Mouse (Mus musculus): ENCODE results near the gene Caprin2. TPM values are rescaled to one million over a fixed set of nuclear protein-coding genes. Genes with fewer than 3 reads are reported as not detected.

Gene Caprin2
- polyA plus RNA-seq (2015; fragmentation: Nextera tagmentation; extraction: Ambion mirVana), result 10.1 and 12.6 TPM in 2 replicates

DNA sequence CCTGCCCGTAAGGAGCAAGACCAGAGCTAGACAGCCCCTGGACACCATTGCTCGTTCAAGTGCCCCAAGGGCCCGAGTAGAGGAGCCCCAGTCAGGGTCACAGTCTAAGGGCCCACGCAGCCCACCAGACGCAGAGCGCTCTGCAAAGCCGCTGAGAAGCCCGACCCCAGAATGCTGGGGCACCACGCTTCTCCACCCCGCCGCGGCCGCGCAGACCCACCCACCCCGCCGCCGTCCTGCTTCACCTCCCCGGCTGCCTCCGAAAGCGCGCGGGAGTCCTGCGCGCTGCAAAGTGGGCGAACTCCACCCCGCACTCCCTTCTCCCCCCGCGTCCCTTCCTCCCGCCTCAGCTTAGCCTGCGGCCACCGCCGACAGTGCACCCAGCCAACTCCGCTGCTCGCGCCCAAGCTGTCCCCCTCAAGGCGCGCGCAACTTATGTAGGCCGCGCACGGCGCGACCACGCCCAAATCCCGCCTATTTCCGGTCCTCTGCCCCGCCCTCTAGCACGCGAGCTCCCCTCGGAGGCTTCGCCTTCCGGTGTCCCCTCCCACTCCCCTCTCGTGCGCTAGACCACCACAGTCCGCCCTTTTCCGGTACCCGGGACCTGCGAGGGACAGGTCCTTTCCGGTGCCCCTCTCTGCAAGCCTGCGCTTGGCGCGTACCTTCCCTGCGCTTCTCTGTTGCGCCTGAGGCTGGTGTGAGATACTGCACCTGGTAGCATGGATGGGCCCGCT lies at the start of gene Caprin2:
Caprin2 (minus strand) TSS at position 465 of the 734 bp plus-strand sequence.
- TF ChIP-seq CTCF (IDR thresholded peaks at IDR 0.05; ENCODE audit: low read depth), result peak; percentile 23; the same call in 1 of the 2 replicates
- WGBS, result under 1% methylated on average over 58 of the region's 65 CpGs
- Histone ChIP-seq H3K4me2 (ENCODE audit: low read length) (peak within 1 kb of the TSS; percentile 83), H3K4me3 (replicated peaks; ENCODE audit: low read depth, low read length) (peak within 1 kb of the TSS; percentile 85), H3K27me3 (ENCODE audit: insufficient read depth, low read length) (no peaks in the 10 kb centered on the region), H3K27ac (peak within 1 kb of the TSS; percentile 84), H3K9ac (ENCODE audit: low read depth, low read length) (peak within 1 kb of the TSS; percentile 69), H3K4me1 (replicated peaks; ENCODE audit: insufficient read depth, low read length) (0 out of 2 replicates have a peak, but pooled peaks cover 6% of the 10 kb centered on the region), H3K36me3 (ENCODE audit: insufficient read depth, low read length) (no peaks in the 10 kb centered on the region), H3K9me3 (replicated peaks; ENCODE audit: low read length) (no peaks in the 10 kb centered on the region)
- DNase-seq (ENCODE audit: low spot score), result peak; percentile 96
- ATAC-seq (replicated peaks; ENCODE audit: low FRiP score, low read depth), result peak; percentile 96

DNA sequence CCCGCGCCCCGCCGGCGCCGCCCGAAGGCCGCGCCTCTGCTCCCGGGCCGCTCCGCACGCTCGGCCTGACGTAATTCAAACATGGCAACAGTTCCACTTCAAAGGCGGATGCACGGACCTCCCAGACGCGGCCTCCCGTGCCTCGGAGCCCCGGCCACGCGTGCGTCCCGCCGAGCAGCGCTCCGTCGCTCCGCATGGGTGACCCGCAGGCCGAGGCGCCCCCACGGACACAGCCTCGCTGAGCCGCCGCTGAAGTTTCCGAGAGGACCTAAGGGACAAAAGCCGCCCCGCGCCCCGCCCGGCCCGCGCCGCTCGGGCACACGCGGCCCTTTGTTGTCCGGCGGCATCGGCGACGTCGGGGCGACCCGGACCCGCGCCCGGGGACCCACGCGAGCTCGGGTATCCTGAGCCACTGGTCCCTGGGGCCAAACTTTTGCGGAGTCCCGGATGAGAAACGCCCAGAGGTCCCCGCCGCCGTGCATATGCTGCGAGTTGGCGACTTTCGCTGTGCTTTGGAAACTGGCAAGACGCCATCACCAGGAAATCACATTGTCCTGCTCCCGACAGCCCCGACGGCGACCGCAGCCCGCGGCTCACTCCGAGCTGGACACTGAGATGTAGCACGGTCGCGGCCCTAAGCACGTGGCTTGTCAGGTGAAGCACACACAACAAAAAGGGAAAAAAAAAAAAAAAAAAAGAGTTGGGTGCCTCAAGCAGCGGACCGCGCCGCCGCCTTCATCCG lies 48.9 kb upstream of the Caprin2 start:
- under 1% methylated on average over 91 of the region's 92 CpGs for WGBS
- ATAC-seq (replicated peaks; ENCODE audit: low FRiP score, low read depth), result peak; percentile 70
- no peak for TF ChIP-seq CTCF (IDR thresholded peaks at IDR 0.05; ENCODE audit: low read depth)
- H3K4me3 ChIP-seq (replicated peaks; ENCODE audit: low read depth, low read length), result peak overlapping the region; percentile 87
- peak; percentile 79 for DNase-seq (ENCODE audit: low spot score)
- H3K27me3 ChIP-seq (ENCODE audit: insufficient read depth, low read length), result no peaks in the 10 kb centered on the region
- no peaks in the 10 kb centered on the region for H3K9me3 ChIP-seq (replicated peaks; ENCODE audit: low read length)
- H3K9ac ChIP-seq (ENCODE audit: low read depth, low read length), result peak overlapping the region; percentile 94
- H3K4me1 ChIP-seq (replicated peaks; ENCODE audit: insufficient read depth, low read length), result 0 out of 2 replicates have a peak, but pooled peaks cover 5% of the 10 kb centered on the region
- no peaks in the 10 kb centered on the region for H3K36me3 ChIP-seq (ENCODE audit: insufficient read depth, low read length)
- peak overlapping the region; percentile 97 for H3K27ac ChIP-seq
- H3K4me2 ChIP-seq (ENCODE audit: low read length), result peak overlapping the region; percentile 94

DNA sequence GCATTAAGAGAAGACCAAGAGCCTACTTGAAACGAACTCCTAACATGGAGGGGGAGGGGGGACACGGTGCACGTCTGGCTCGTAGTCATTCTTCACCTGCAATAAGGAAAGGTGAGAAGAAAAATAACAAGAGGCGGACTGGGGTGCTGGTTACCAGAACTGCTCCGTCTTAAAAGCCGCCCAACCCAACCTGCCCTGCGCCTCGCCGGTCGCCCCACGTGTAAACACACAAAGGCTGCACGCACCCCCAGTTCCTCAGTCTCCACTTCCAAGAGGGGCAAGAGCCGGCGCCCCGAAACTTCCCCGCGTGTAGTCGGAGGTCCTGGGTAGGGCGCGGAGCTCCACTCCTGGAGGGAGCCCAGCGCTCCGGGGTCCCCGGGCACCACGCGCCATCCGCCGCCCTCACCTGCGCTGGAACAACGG lies 48.3 kb upstream of the Caprin2 start:
- Histone ChIP-seq H3K9ac (ENCODE audit: low read depth, low read length) (peak overlapping the region; percentile 94), H3K36me3 (ENCODE audit: insufficient read depth, low read length) (no peaks in the 10 kb centered on the region), H3K4me3 (replicated peaks; ENCODE audit: low read depth, low read length) (peak overlapping the region; percentile 87), H3K4me1 (replicated peaks; ENCODE audit: insufficient read depth, low read length) (0 out of 2 replicates have a peak, but pooled peaks cover 5% of the 10 kb centered on the region), H3K9me3 (replicated peaks; ENCODE audit: low read length) (no peaks in the 10 kb centered on the region), H3K27ac (peak overlapping the region; percentile 97), H3K4me2 (ENCODE audit: low read length) (peak overlapping the region; percentile 94), H3K27me3 (ENCODE audit: insufficient read depth, low read length) (no peaks in the 10 kb centered on the region)
- ATAC-seq (replicated peaks; ENCODE audit: low FRiP score, low read depth) (no peak; the same call in 1 of the 2 replicates), DNase-seq (ENCODE audit: low spot score) (peak; percentile 15)
- TF ChIP-seq CTCF (IDR thresholded peaks at IDR 0.05; ENCODE audit: low read depth), result no peak
- under 1% methylated on average over 30 of the region's 30 CpGs for WGBS

DNA sequence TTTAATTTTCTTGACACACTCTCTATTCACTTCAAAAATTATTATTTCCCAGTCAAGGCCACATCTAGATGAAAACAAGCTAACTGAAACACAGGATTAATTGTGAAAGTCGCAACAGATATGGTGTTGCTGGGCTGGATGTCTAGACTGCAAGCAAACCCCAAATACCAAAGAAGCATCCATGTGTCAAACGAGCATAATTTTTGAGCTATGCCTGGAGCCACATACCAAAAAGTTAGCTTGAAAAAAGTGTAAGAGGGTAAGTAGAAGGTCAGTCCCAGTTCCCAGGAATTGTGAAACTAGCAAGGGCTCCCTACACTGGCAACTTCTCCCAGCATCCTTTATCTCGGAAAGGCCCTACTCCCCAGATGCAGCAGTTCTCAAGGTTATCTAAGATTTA lies 47.7 kb upstream of the Caprin2 start:
- Histone ChIP-seq H3K36me3 (ENCODE audit: insufficient read depth, low read length) (no peaks in the 10 kb centered on the region), H3K27ac (0 out of 2 replicates have a peak overlapping the region, but pooled peaks have one; percentile 97), H3K27me3 (ENCODE audit: insufficient read depth, low read length) (no peaks in the 10 kb centered on the region), H3K4me3 (replicated peaks; ENCODE audit: low read depth, low read length) (peak overlapping the region; percentile 87), H3K4me2 (ENCODE audit: low read length) (peak overlapping the region; percentile 94), H3K9ac (ENCODE audit: low read depth, low read length) (peak overlapping the region; percentile 94), H3K9me3 (replicated peaks; ENCODE audit: low read length) (no peaks in the 10 kb centered on the region), H3K4me1 (replicated peaks; ENCODE audit: insufficient read depth, low read length) (0 out of 2 replicates have a peak, but pooled peaks cover 5% of the 10 kb centered on the region)
- 9% methylated on average over 3 of the region's 3 CpGs for WGBS
- DNase-seq (ENCODE audit: low spot score) (peak; percentile 18), ATAC-seq (replicated peaks; ENCODE audit: low FRiP score, low read depth) (no peak)
- TF ChIP-seq CTCF (IDR thresholded peaks at IDR 0.05; ENCODE audit: low read depth), result no peak

DNA sequence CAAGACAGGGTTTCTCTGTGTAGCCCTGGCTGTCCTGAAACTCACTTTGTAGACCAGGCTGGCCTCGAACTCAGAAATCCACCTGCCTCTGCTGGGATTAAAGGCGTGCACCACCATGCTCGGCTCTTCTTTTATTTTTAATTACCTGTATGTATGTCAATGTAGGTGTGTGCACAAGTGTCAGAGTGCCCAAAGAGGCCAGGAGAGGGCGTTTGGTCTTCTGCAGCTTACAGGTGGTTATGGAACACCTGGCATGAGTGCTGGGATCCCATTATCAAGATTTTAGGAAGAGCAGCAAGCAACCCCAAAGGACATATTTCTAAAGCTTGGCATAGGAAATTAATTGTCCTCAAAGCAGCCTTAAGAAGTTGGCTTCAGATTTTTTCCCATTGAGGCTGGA lies 46.4 kb upstream of the Caprin2 start:
- Histone ChIP-seq H3K27me3 (ENCODE audit: insufficient read depth, low read length) (no peaks in the 10 kb centered on the region), H3K4me3 (replicated peaks; ENCODE audit: low read depth, low read length) (no peak overlapping the region), H3K9me3 (replicated peaks; ENCODE audit: low read length) (no peaks in the 10 kb centered on the region), H3K4me1 (replicated peaks; ENCODE audit: insufficient read depth, low read length) (0 out of 2 replicates have a peak, but pooled peaks cover 5% of the 10 kb centered on the region), H3K36me3 (ENCODE audit: insufficient read depth, low read length) (no peaks in the 10 kb centered on the region), H3K4me2 (ENCODE audit: low read length) (no peak overlapping the region), H3K9ac (ENCODE audit: low read depth, low read length) (no peak overlapping the region), H3K27ac (no peak overlapping the region)
- peak; percentile 18; the same call in 1 of the 2 replicates for TF ChIP-seq CTCF (IDR thresholded peaks at IDR 0.05; ENCODE audit: low read depth)
- 68% methylated on average over 4 of the region's 4 CpGs for WGBS
- no peak for DNase-seq (ENCODE audit: low spot score)
- ATAC-seq (replicated peaks; ENCODE audit: low FRiP score, low read depth), result no peak

DNA sequence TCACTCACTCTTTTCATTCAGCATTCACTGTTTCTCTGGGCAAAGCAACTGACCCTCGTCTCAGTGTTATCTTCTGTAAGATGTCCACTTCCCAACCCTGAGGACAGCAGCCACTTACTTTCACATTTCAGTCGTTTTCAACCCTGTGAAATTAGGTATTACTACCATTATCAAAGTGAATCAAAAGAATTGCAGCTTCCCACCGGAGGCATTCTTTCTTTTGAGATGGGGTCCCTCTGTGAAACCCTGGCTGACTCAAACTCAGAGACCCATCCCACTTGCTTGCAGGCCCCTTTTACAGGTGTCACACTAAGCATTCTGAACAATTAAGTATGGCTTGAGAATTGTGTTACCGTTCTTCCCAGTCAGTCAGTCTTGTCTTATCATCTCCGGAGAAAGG lies 45.8 kb upstream of the Caprin2 start:
- H3K9me3 ChIP-seq (replicated peaks; ENCODE audit: low read length), result no peaks in the 10 kb centered on the region
- no peaks in the 10 kb centered on the region for H3K27me3 ChIP-seq (ENCODE audit: insufficient read depth, low read length)
- no peak overlapping the region for H3K4me2 ChIP-seq (ENCODE audit: low read length)
- no peak for TF ChIP-seq CTCF (IDR thresholded peaks at IDR 0.05; ENCODE audit: low read depth)
- DNase-seq (ENCODE audit: low spot score) (no peak), ATAC-seq (replicated peaks; ENCODE audit: low FRiP score, low read depth) (no peak)
- WGBS, result 58% methylated on average over 5 of the region's 5 CpGs
- no peak overlapping the region for H3K9ac ChIP-seq (ENCODE audit: low read depth, low read length)
- no peak overlapping the region; the same call in 1 of the 2 replicates for H3K27ac ChIP-seq
- H3K4me3 ChIP-seq (replicated peaks; ENCODE audit: low read depth, low read length), result no peak overlapping the region
- H3K36me3 ChIP-seq (ENCODE audit: insufficient read depth, low read length), result no peaks in the 10 kb centered on the region
- H3K4me1 ChIP-seq (replicated peaks; ENCODE audit: insufficient read depth, low read length), result 0 out of 2 replicates have a peak, but pooled peaks cover 5% of the 10 kb centered on the region
